Mouse (Mus musculus): Measurements from ENCODE around the gene Itga6. TPM values are rescaled to one million over a fixed set of nuclear protein-coding genes. Genes with fewer than 3 reads are reported as not detected.

The Itga6 gene
- total and polyA plus RNA-seq, 3 experiments = 1.0 to 2.7 TPM; not detected in 1

- DNase-seq (ENCODE audit: low read depth, low spot score) = no peak
- Histone ChIP-seq H3K79me2 (ENCODE audit: control insufficient read depth, insufficient read depth, low read length, poor library complexity) (no peaks in the 10 kb centered on the region), H3K4me1 (ENCODE audit: control insufficient read depth in 1 of 2, insufficient read depth in 2 of 2, low read length in 2 of 2) (peaks cover 8 to 10% of the 10 kb centered on the region in 2 experiments), H3K9me3 (replicated peaks; ENCODE audit: insufficient read depth, low read length) (no peaks in the 10 kb centered on the region), H3K36me3 (ENCODE audit: control insufficient read depth in 1 of 2, insufficient read depth in 2 of 2, low read length in 2 of 2) (peaks cover 0 to 6% of the 10 kb centered on the region in 2 experiments; a peak in 2 of 4 replicates), H3K4me3 (ENCODE audit: control insufficient read depth in 1 of 2, insufficient read depth in 1 of 2, low read depth in 2 of 2, low read length in 2 of 2) (no peak overlapping the region), H3K9ac (ENCODE audit: control insufficient read depth, low read depth, low read length, poor library complexity, severe bottlenecking) (no peak overlapping the region), H3K27ac (ENCODE audit: control insufficient read depth, low read depth, low read length) (no peak overlapping the region), H3K27me3 (ENCODE audit: control insufficient read depth in 1 of 2, insufficient read depth in 2 of 2, low read length in 2 of 2) (no peaks in the 10 kb centered on the region; a peak in 1 of 4 replicates)
- TF ChIP-seq RAD21 (IDR thresholded peaks at IDR 0.05; ENCODE audit: low read depth, low read length) = no peak
- no peak for TF ChIP-seq POLR2AphosphoS5 (IDR thresholded peaks at IDR 0.05; ENCODE audit: borderline replicate concordance, low read depth, low read length)
- TF ChIP-seq UBTF (IDR thresholded peaks at IDR 0.05; ENCODE audit: borderline replicate concordance, insufficient read depth, low read depth, low read length) = no peak
- TF ChIP-seq NELFE (IDR thresholded peaks at IDR 0.05; ENCODE audit: low read depth, low read length) = no peak
- no peak for TF ChIP-seq ZNF384 (IDR thresholded peaks at IDR 0.05; ENCODE audit: low read depth, low read length)
- TF ChIP-seq RCOR1 (IDR thresholded peaks at IDR 0.05; ENCODE audit: low read depth, low read length) = no peak
- no peak for TF ChIP-seq TBP (IDR thresholded peaks at IDR 0.05; ENCODE audit: low read depth, low read length)
- no peak for TF ChIP-seq TCF12 (IDR thresholded peaks at IDR 0.05; ENCODE audit: low read depth, low read length)
- TF ChIP-seq MYC (IDR thresholded peaks at IDR 0.05; ENCODE audit: low read depth, low read length) = no peak
- TF ChIP-seq CHD2 (IDR thresholded peaks at IDR 0.05; ENCODE audit: low read length) = no peak
These were observed 64.0 kb downstream of the Itga6 start for GRCm38 (mm10) chr2:71809289-71809860.

GRCm38 (mm10) chr2:71810010-71810409, 64.6 kb downstream of the Itga6 start:
- H3K4me1 ChIP-seq (ENCODE audit: control insufficient read depth in 1 of 2, insufficient read depth in 2 of 2, low read length in 2 of 2) = peaks cover 10 to 14% of the 10 kb centered on the region in 2 experiments
- no peak for DNase-seq (ENCODE audit: low read depth, low spot score)
- no peaks in the 10 kb centered on the region for H3K9me3 ChIP-seq (replicated peaks; ENCODE audit: insufficient read depth, low read length)
- TF ChIP-seq UBTF (IDR thresholded peaks at IDR 0.05; ENCODE audit: borderline replicate concordance, insufficient read depth, low read depth, low read length) = no peak
- no peak for TF ChIP-seq POLR2AphosphoS2 (IDR thresholded peaks at IDR 0.05; ENCODE audit: low read length)
- no peak for TF ChIP-seq TCF12 (IDR thresholded peaks at IDR 0.05; ENCODE audit: low read depth, low read length)
- TF ChIP-seq USF2 (IDR thresholded peaks at IDR 0.05; ENCODE audit: borderline replicate concordance in 1 of 2, insufficient read depth in 1 of 2, low read depth in 1 of 2, low read length in 2 of 2) = no peak
- TF ChIP-seq HCFC1 (IDR thresholded peaks at IDR 0.05; ENCODE audit: low read depth, low read length) = no peak
- TF ChIP-seq ZC3H11A (IDR thresholded peaks at IDR 0.05; ENCODE audit: low read depth, low read length) = no peak
- no peak for TF ChIP-seq NRF1 (IDR thresholded peaks at IDR 0.05; ENCODE audit: insufficient read depth, low read depth, low read length, poor library complexity, severe bottlenecking)
- TF ChIP-seq MAX (IDR thresholded peaks at IDR 0.05; ENCODE audit: low read length) = no peak
- TF ChIP-seq MEF2A (IDR thresholded peaks at IDR 0.05; ENCODE audit: extremely low read depth, insufficient replicate concordance, low read depth, low read length, poor library complexity, severe bottlenecking) = no peak
- no peak for TF ChIP-seq POLR2AphosphoS5 (IDR thresholded peaks at IDR 0.05; ENCODE audit: borderline replicate concordance, low read depth, low read length)
- no peak for TF ChIP-seq MAZ (IDR thresholded peaks at IDR 0.05; ENCODE audit: low read depth, low read length)
- no peak for TF ChIP-seq RCOR1 (IDR thresholded peaks at IDR 0.05; ENCODE audit: low read depth, low read length)
- TF ChIP-seq ZMIZ1 (IDR thresholded peaks at IDR 0.05; ENCODE audit: low read depth, low read length) = no peak
- no peak for TF ChIP-seq TAL1 (IDR thresholded peaks at IDR 0.05; ENCODE audit: low read length)
- TF ChIP-seq TBP (IDR thresholded peaks at IDR 0.05; ENCODE audit: low read depth, low read length) = no peak
- no peak for TF ChIP-seq JUND (IDR thresholded peaks at IDR 0.05; ENCODE audit: low read depth, low read length)
- TF ChIP-seq E2F4 (IDR thresholded peaks at IDR 0.05; ENCODE audit: borderline replicate concordance, low read depth, low read length) = no peak
- no peak for TF ChIP-seq MYC (IDR thresholded peaks at IDR 0.05; ENCODE audit: low read depth, low read length)
- no peak overlapping the region for H3K27ac ChIP-seq (ENCODE audit: control insufficient read depth, low read depth, low read length)
- H3K4me3 ChIP-seq (ENCODE audit: control insufficient read depth in 1 of 2, insufficient read depth in 1 of 2, low read depth in 2 of 2, low read length in 2 of 2) = no peak overlapping the region
- no peaks in the 10 kb centered on the region; a peak in 1 of 4 replicates for H3K27me3 ChIP-seq (ENCODE audit: control insufficient read depth in 1 of 2, insufficient read depth in 2 of 2, low read length in 2 of 2)
- H3K79me2 ChIP-seq (ENCODE audit: control insufficient read depth, insufficient read depth, low read length, poor library complexity) = no peaks in the 10 kb centered on the region
- peaks cover 0 to 9% of the 10 kb centered on the region in 2 experiments; a peak in 2 of 4 replicates for H3K36me3 ChIP-seq (ENCODE audit: control insufficient read depth in 1 of 2, insufficient read depth in 2 of 2, low read length in 2 of 2)
- H3K9ac ChIP-seq (ENCODE audit: control insufficient read depth, low read depth, low read length, poor library complexity, severe bottlenecking) = no peak overlapping the region
